Mouse (Mus musculus): ENCODE measurements around the gene Dnah2.
A peak's percentile ranks its signal among the peaks of the same experiment; 100 is the strongest.

Gene Dnah2

DNA sequence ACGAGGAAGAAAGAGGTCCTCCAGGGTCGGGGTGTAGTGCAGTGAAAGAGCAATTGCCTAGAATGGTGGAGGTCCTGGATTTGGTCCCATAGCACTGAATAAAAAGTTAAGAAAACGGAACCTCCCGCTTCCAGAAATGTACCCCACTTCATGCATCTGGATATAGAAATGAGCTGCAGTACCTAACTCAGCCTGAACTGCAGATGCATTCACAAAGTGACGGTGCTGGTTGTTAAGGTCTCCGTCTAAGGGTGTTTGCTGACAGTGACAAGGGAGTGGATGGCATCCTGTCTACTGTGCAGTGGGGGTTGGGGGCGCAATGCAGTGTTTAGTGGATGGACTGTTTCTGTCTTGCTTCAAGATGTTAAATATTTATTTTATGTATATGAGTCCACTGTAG is 162.2 kb downstream of the Dnah2 start:
- no peak for DNase-seq

DNA sequence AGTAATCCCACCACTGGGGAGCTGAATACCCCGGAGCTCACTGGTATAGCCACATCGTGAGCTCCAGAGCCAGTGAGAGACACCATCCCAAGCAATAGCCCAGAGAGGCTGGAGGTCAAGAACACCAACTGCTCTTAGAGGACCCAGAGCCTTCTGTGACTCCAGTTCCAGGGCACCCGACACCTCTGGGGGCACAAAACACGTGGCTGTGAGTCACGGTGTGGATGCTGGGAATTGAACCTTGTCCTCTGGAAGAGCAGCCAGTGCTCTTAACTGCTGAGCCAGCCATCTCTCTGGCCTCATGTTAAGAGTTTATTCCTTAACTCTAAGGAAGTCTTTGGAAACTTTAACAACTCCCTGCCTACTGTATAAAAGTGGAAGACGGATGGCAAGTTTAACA is 163.9 kb downstream of the Dnah2 start:
- no peak for DNase-seq

DNA sequence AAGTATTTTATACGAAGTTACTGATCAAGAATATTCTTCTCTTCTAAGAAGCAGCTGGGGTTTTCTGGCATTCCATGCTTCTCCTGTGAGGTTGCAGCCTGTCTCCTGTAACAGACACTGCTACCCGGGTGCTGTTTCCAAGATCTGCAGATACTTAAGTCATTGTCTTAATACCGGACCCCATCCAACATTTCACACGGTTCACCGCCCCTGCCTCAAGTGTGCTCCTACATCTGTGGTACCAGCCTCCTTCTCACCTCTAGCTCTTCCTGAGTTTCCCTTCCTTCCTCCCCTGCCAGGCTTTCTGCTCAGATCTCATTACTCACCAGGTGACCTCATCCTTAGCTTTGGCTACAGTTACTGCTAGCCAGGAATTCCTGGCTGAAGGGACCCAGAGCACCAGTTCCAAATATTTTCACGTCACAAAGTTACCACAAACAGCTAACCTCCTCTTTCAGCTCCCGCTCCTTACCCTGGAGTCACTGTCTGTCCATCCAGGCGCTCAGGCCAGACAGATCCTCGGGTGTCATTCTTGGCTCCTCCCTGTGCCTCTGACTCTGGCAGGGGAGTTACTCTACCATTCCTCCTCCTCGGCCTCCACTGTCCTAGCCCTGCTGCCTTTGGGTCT is 166.3 kb downstream of the Dnah2 start:
- DNase-seq, result peak in 1 of 2 experiments; percentile 39

DNA sequence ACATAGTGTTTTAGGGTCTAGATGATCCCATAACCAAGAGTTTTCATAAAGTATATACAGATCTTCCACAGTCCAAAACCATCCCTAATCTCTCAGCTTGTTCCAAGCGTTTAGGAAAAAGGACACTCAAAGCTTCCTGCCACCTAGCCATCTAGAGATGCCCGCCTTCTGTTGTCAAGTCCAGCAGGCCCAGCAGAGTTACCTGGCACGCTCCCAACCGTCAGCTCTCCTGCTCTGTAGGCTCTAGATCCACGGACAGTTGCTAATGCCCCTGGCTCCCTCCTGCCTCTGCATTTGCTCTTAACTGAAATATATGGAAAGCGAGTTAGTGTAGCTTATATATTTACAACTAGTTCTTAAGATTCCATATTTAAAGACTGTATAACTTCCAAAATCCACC is 167.6 kb downstream of the Dnah2 start:
- DNase-seq, result peak; percentile 77 to 79

DNA sequence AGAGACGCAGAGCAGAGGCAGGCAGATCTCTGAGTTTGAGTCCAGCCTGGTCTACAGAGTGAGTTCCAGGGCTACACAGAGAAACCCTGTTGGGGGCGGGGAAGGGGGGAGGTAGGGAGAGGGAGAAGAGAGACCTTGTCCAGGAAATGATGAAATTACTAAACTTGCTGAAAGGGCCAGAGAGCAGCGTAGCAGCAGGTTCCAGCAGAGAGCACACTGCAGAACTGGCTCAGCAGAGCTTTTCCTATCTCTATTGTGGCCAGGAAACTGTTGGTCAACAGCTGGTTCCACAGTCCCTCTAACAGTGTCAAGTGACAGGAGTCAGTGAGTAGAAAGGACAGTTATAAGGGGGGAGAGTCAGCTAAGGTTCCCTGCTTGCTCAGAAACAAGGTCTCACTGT is 169.3 kb downstream of the Dnah2 start:
- DNase-seq, result no peak

DNA sequence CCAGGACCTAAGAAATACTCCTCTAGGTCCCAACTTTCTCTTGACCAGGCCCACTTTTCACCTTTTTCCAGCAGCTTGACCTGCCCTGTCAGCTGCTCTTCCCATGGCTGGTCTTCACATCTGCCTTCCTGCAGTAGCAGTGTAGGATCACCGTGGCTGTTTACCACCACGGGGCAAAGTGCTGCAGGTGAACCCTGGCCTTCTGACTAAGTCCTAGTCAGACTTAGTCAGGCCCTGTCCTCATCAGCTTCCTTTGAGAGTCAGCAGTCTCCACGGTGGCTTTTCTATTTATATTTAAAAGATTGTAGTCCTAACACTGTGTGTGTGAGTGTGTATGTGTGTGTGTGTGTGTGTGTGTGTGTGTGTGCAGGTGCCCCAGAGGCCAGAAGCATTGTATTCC is 171.1 kb downstream of the Dnah2 start:
- DNase-seq, result no peak

DNA sequence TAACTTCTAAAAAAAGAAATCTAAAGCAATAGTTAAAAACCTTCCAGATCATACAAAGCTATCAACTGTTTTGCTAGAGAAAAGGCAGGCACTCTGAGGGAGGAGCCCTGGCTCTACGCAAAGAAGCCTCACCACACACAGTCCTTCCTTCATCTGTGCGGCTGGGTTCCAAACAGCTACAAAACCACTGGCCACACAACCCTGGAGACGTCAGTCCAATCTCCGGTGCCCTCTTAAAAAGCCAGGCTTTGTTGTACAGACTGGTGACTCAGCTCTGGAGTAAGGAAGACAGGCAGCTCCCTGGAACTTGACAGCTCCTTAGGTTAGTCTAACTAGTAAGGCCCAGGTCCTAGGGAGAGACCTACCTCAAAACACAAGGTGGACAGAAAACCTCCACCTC is 173.3 kb downstream of the Dnah2 start:
- no peak for DNase-seq

DNA sequence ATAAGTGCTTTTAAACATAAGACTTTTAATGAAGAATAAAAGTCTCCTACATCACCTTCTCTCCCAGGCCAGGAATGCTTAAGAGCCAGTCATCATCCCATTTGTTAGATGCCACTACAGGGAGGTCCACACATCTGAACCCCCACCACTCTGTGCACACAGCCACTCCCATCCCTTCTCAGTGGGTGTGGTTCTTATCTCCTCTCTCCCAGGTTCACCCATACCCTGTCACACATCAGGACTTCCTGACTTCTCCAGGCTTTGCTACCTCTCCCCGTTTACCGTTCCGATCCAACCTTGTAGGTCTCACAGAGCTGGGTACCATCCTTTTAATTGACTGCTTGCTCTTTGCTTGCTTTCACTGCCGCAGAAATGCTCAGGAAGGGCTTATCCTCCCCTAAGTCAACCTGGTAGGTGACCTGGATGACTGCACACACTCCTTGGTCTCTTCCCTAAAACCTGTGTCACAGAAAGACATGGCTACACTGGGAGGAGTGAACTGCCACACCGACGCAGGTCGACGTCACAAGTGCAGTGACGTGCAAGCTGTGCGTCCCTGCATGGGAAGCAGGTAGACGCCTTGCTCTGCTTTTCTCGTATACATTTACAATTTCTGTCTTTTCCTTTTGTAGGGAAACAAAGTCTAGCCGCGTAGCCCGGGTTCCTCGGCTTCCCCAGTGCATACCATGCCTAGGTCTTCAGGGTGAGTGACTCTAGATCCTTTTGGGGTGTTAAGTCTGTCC is 175.5 kb downstream of the Dnah2 start:
- no peak for DNase-seq

DNA sequence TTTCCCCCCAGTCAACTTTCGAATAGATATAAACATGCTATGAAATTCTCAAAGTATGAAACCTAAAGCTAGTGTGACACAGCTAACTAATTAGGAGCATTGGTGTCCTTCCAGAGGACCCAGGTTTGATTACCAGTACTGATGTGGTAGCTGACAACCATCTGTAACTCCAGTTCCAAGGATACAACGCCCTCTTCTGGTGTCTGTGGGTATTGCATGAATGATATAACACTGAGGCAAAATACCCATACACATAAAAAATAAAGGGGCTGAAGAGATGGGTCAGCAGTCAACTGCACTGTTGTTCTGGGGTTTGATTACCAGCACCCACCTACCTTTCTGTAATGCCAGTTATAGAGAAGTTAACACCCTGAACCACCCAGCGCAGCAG is 176.1 kb downstream of the Dnah2 start:
- DNase-seq, result peak in 1 of 2 experiments; percentile 22

DNA sequence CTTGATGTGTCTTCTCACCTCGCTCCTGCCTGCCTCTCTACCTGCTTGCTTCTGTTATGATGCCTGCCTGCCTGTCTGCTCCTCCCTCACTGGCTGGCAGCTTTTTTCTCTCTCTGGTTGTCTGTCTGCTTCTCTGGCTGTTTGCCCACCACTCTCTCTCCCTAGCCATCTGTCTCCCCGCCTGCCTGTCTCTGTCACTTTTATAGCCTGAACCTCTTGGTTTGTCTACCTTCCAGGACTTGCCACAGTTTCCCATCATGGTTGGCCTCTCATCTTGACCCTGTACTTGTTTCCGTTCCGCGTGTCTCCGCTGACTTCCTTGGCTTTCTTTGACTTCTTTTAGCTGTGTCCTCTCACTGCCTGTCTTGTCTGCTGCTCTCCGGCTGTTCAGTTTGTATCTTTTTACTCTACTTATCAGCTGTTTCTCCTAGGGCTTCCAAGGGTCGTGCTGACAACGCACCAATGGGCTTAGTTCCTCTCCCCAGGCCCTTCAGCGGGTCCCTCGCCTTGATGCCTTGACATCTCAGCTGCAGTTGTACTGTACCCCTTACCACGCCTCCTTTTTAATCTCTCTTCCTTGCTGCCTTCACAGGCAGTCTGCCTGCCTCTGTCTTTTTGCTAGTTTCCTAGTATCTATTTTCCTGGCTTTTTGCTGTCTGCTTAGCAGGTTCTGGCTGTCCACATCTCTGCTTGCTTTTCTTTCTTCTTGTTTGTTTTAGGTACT is 176.7 kb downstream of the Dnah2 start:
- peak; percentile 87 to 92 for DNase-seq

DNA sequence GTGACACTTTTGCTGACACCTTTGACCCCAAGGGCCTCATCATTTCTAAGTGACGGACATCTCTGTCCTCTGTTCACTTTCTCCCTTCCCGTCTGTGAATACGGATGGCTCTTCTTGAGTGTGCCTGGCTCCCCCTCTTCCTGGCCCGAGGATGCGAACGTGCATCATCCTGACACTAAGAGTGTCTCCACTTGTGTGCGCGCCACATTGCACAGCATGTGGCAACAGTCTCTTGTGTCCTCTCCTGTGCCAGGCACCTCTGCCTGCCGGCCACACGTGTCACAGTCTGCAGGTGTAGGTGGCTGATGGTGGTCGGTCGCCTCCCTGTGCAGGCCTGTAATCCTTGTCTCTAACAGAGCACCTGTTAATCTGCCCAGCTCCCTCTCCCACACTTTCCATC is 177.3 kb downstream of the Dnah2 start:
- no peak for DNase-seq

DNA sequence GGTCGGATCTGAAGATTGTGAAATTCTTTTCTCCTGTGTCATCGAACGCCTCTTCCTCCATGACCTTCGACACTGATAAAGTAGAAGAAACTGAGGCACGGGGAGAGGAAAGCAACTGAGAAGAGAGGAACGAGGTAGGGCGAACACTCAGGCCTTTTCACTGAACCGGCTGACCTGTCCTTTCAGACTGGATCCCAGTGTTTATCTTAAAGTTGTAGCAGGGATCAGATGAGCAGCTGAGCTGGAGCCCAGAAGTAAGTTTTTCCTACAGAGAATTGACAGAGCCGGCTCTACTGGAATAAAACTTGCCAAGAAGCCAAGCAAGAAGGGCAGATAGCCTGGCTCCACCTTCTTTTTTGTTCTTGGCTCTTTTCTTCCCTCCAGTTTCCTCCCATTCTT is 178.1 kb downstream of the Dnah2 start:
- DNase-seq, result no peak

Data from cerebellum, postnatal 36 days (tissue).